Mouse (Mus musculus) spleen, postnatal 10 days (tissue): Measurements from ENCODE around the gene Sptbn4.

Source experiments
- DNase-seq, 2 experiments: peaks; one replicate each; pipeline ENCODE4 v3.0.0; 2021 to 2022; ENCODE audit warnings: low spot score in 2 of 2

Sptbn4 gene

DNA sequence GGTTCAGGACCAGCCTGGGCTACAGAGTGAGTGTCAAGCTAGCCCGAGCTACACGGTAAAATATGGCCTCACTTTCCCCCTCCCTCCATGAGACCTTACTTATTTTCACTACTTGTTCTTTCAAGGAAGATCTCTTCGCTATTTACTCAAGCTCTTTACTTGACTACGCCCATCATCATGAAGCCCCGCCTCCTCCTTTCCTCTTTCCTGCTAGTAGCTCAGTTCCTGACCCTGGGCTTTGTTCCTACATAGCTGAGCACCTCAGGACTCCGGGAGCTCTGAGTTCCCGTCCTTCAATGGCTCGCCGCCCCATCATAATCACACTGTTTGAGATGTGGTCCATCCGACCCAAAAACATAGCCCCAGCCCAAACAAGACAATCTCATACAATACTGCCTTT, 14.1 kb downstream of the Sptbn4 start:
- DNase-seq = no peak

DNA sequence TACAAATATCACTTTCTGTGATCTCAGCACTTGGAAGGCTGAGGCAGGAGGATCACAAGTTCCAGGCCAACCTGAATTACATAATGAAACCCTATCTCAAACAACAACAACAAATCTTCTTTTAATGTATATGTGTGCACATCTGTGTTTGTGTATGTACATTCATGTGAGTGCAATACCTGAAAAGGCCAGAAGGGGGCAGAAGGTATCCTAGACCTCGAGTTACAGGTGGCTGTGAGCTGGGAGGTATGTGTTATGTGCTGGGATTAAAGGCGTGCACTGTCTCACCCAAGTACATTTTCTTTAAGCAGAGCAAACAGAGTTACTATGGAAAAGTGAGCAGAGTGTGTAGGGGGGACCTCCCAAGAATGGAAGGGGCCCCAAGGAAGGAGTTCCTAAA, 18.4 kb downstream of the Sptbn4 start:
- DNase-seq = no peak

DNA sequence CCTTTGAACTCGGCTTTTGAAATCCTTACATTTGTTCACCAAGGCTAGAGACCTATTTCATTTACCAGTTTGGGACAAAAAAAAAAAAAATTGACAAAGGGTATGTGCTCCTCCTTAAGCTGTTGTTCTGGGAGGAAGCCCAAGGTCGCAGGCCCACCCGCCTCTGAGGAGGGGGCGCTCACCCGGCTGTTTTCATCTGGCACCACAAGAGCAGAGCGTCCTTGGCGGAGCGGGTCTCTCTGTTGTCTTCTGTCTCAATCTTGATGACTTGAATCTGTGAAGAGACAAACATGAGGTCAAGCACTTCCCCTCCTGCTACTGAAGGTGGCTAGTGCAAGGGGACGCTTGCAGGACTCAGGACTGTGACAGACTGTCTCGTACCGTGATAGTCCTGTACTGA, 19.5 kb downstream of the Sptbn4 start:
- DNase-seq = no peak

DNA sequence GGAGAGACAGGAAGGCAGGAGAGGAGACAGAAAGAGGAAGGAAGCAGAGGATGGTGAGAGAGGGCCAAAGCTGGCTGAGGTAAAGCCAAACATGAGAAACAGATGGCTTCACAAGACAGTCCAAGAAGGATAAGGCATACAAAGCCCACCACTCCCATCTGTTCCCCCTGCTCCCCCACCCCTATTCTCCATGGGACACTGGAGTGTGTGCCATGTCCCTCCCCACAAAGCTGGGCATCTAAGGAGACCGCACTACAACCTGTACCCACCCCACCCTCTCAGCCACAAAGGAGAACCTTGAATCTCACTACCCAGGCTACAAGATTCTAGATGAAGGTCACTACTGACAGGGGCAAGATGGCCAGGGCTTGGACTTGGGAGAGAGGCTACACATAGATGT, 20.1 kb downstream of the Sptbn4 start:
- DNase-seq = no peak

DNA sequence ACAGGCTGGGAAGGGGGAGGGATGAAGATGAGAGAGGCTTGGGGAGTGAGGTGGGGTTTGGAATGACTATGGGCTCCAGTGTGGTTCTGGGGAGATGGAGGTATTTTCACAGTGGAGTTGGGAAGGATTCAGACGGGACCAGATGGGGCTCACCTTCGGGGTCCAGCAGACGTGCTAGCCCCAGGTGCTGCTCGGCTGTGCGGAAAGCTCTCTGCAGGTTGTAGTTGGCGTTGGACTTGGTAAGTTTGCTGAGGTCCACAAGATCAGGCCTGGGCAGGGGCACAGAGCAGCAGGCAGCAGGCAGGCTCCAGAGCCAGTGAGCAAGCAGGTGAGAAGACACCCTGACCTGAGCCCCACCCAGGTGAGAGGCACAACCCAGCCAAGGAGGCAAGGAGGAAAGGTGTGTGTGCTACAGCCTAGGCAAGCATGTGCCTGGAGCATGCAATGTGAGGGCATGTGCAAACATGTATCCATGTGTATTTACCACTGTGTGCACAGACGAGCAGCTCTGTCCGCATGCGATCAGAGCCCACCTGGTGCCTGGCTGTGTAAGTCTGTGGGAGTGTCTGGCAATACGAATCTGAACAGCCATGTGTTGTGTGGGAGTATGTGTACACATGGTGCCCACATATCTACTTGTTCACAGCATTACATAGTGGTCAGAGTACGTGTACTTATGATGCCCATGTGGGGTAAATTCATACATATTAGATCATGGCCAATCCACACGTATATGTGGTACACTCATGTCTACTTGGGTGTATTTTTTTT, 23.7 kb downstream of the Sptbn4 start:
- no peak for DNase-seq

DNA sequence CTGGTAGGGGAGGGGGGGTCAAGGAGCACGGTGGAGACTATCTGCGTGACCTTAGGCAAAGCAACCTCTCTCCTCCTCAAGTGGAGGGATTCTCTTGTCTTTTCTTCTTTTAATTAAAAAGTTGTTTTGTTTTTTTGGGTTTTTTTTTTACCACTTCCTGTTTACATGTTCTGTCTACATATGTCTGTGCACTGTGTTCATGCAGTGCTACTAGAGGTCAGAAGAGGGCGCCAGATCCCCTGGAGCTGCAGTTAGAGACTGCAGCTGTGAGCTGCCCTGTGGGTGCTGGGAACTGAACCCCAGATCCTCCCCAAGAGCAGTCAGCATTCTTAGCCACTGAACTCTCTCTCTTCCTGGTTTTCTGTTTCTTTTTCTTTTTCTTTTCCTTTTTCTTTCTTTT, 28.4 kb downstream of the Sptbn4 start:
- DNase-seq = no peak

DNA sequence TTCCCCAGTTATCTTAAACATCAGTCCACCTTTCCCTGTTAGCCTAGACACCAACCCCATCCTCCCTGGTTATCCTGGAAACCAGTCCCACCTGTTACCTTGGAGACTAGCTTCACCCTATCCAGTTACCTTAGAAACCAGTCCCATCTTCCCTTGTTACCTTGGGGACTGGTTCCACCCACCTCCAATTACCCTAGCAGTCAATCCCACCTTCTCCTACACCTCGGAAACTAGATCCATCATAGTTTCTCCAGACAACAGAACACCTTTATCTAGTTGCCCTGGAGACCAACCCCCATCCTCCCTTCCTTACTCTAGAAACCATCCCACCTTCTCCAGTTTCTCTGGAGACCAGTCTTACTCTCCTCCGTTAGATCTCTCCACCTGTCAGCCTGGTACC, 30.3 kb downstream of the Sptbn4 start:
- no peak for DNase-seq

DNA sequence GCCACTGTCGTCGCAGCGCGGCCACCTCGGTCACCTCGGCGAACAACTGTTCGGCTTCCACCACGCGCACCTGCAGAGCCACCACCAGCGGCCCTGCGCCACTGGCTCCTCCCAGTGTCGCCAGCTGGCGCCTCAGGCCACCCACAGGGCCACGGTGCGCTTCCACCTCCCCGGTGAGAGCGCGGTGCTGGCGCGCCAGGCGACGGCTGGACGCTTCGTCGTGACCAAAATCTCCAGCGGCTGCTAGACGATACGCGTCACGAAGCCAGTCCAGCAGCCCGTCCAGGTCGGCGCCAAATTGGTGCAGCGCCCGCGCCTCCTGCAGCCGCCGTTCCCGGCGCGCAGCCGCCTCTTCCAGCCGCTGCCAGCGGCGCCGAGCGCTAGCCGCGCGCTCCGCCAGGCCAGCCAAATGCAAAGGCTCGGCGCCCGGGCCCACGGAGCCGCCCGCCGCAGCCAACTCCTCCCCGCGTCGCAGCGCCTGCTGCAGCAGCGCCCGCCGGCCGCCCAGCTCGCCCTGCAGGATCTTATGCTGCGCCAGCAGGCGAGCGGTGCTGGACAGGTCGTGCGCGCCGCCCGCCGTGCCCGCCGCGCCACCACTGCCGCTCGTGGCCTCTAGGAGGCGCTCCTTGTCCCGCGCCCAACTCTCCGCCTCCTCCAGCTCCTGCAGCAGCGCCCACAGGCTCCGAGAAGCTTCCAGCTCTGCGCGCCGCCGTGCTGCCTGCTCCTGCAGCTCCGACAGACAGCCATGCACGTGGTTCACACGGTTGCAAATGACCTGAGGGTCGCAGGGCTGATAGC, 38.9 kb downstream of the Sptbn4 start:
- DNase-seq = peak; percentile 64 to 73

DNA sequence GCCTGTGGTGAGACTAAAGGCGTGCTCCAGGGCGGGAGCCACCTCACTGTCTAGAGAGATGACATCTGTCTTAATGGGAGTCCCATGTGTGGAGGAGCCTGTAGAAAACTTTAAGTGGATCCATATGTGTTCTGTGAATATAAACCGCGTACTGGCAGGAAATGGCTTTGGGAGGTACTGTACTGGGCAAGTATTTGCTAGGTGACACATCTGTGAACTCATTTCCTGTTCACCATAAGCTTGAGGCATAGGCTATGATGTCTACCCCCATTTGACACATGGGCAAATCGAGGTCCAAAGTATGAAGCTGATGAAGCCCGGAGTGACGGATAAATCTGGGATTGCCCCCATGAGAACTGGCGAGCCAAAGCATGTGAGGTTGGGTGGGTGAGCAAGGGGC, 39.7 kb downstream of the Sptbn4 start:
- DNase-seq = no peak

DNA sequence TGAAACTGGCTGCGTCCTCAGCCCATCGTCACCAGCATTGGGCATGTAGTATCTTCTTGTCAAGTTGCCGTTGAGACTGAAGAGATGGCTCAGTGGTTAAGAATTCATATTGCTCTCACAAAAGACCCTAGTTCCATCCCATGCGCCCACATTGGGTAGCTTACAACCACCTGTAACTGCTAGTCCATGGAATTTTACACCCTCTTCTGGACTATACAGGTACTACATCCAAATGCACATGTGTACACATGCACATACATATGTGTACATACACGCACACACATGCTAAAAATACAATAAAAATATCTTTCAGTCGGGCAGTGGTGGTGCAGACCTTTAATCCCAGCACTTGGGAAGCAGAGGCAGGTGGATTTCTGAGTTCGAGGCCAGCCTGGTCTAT, 41.0 kb downstream of the Sptbn4 start:
- no peak for DNase-seq

DNA sequence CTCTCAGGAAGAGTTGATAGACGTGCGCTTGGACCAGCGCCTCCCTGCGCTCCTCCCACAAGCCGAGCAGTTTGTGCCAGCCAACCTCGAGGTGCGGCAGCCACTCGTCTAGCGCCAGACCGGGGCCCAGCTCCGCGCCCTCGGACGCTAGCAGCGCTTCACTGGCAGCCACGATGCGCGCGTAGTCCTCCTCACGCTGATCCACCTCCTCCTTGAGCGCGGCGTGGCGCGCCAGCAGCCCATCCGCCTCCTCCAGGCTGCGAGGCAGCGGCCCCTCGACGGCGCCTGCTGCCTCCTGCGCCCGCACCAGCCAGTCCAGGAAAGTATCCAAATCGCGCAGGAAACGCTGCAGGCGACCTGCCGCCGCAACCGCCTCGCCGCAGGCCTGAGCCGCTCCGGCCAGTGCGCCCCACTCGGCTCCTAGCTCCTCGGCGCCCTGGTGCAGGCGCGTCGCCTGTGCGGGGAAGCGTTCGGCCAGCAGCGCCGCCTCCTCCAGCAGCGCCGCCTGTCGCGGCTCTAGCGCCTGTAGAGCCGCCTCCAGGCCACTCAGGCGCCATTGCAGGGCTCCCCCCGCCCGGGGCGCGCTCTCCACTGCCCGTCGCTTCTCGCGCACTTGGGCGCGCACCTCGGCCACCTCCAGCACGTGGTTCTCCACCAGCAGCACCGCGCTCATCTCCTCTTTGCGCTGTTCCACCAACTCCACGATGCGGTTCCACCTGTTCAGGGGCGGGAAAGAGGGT, 43.1 kb downstream of the Sptbn4 start:
- DNase-seq = no peak

DNA sequence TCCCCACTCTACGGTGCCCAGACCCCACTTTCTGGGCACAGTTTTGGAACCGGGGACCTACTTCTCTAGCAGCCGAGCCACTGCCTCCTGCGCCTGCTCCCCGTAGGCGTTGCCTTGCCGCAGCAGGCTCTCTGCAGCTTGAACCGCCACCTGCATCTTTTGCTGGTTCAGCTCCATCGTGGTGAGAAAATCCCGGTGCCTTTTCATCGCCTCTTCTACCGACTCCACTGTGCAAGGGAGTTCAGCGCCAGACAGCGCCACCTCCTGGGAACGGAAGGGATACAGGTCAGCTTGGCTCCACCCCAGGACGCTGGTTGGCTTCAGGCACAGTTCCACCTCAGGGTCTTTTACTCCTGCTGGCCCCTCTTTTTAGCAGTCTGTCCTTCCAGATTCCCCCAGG, 44.8 kb downstream of the Sptbn4 start:
- DNase-seq = peak; percentile 40 to 76

DNA sequence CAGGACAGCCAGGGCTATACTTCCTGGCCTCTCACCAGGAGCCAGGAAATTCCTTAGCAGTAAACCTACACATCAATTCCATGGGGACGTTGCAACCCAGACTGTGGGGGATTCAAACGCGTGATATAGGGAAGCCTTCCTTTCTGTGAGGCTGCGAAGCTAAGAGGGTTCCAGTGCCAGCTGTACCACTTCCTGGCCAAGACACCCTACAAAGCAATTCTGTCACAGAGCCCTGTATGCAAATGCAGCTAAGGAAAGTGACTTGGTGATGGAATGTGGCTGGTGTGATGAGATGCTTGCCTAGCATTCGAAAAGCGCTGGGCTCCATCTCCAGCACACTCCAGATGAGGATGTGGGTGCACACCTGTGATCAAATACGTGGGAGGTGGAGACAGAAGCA, 46.9 kb downstream of the Sptbn4 start:
- DNase-seq = no peak

DNA sequence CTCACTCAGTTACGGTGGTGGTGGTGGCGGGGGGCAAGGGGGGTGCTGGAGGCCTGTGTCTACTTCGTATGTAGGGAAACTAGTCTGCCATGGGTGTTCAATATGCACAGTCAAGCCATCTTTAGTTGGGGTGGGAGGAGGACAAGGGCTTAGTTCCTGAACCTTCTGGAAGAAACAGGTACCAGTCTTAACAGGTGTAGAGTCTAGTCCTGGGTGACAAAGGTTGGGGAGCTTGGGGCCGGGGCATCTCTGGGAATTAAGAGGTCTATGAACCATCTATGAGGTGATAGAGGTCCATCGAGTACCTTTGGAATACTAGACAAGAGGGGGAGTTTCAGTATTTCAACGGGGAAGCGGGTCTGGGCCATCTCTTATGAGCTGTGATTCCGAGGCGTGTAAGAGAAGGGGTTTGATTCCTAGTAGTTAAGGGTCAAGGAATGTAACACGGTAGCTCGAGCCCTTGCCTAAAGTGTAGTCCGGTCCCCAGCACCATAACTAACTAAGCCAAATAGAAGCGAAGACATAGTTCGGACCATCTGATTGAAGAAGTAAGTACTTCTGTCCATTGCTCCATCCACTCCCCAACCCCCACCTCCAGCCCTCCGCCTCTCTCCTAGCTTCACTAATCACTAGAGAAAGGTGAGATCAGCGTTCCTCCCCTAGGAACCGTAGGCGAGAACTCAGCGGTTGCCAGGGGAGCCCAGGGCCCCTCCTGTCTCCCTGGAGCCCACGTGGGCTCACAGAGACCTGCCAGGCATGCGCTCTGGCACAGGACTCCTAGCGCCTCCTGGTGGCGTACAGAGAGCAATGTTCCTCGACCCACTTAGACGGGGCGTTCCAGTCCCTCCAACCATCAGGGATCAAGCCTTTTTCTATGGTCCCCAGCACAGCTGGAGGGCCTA, 50.2 kb downstream of the Sptbn4 start:
- DNase-seq = peak in 1 of 2 experiments; percentile 60

DNA sequence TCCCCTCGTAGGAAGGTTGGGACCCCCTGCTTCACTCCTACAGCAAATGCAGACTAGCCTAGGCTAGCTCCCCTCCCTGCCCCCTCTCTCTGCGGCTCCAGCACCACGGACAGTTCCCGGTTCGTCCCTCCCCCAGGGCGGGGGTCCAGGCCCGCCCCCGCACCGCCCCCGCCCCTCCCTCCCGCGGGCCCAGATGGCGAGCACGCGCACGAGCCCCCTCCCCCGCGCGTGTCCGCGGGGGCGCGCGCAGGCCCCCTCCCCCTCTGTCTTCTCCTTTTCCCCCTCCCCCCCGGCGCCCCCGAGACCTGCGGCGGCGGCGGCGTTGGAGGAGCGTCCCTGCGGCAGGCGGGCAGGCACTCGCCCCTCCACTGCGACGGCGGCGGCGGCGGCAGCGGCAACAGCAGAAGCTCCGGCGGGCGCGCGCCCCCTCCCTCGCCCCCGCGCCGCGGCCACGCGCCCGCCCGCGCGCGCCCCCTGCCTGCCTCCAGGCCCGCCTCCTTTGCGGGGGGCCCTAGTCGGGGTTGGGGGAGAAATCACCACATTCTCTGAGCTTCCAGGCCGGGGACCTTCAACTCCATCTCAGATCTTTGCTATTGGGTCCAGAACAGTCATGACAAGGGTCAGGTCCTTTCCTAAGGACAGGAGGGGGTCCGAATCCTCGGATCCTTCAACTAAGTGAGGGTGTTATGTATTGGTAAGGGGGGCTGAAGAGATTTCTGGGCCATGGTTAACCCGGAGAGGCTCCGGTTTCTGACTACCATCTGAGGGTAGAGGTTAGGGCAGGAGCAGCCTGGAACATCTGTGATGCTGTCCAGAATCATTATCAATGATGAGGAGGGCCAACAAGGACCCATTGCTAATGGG, 51.1 kb downstream of the Sptbn4 start:
- peak in 1 of 2 experiments; percentile 42 for DNase-seq

DNA sequence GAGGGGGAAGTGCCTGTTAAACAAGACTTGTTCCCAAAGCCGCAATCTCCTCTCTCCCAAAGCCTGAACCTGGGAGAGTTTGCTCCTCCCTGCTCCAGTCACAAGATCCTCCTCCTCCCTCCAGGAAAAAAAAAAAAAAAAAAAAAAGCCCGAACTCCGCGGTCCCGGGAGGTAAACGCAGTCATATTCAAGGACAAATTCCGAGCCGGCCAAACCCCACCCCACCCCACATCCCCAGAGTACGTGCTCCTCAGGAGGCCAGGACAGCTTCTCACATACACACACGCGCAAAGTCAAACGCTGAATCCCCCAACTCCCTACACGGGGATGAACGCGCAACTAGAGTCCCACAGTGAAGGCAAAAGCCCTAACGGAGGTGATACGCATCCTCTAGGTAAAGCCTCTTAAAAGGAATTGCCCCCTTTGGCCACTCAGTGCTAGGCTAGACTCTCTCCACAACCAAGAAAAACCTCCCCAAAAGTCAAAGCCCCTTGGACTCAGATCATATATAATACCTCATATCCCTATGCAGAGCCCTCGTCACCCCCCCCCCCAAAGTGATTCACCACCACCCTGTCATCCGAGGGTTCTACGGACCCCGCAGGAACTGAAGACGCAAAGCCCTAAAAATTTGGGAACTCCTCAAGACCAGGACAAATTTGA, 51.8 kb downstream of the Sptbn4 start:
- no peak for DNase-seq

DNA sequence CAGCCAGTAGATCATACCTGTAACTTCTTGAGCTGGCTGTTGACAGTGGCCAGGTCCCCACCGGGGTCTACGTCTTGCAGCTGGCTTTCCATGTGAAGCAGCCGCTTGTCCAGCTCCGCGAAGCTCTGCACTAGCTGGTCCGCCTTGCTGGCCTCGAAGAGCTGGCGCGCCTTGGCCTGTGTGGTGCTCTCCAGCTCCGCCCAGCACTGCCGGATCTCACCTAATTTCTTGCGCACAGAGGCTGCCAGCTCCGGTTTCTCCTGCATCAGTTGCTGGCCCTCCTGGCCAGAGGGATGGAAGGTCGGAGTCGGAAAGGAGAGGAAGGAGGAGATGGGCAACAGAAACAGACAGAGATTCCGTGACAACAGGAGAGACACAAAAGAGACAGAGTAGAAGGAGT, 56.1 kb downstream of the Sptbn4 start:
- no peak for DNase-seq

DNA sequence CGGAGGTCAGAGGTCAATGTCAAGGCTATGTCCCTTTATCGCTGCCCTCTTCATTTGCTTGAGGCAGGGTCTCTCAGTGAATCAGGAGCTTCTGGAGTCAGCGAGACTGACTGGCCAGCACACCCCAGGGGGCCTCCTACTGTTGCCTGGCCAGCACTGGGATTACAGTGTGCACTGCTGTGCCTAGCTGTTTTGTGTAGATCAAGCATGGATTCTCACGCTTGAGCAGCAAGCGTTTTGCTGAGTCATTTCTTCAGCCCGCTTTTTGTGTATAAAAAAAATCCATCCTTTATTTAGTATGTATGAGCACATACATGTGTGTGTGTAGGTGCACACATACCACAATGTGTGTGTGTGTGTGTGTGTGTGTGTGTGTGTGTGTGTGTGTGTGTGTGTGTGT, 58.3 kb downstream of the Sptbn4 start:
- no peak for DNase-seq

DNA sequence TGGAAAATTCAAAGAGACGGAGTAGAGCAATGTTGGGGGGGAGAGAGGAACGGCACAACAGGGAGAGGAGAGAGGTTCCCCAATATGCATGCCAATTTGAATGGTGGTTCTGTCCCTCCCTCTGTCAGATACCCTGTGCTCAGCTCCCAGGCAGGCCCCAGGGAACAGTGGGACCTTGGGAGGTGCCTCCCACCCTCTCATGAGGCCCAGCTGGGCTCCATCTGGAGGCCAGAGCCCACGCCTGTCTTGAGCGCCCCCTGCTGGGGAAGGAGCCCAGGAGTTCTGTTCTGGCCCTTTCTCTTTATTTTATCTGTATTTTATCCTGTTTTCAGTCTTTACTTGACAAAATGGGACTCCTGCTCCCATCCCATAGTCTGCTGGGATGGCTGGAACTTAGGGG, 62.8 kb downstream of the Sptbn4 start:
- DNase-seq = peak; percentile 61 to 86

DNA sequence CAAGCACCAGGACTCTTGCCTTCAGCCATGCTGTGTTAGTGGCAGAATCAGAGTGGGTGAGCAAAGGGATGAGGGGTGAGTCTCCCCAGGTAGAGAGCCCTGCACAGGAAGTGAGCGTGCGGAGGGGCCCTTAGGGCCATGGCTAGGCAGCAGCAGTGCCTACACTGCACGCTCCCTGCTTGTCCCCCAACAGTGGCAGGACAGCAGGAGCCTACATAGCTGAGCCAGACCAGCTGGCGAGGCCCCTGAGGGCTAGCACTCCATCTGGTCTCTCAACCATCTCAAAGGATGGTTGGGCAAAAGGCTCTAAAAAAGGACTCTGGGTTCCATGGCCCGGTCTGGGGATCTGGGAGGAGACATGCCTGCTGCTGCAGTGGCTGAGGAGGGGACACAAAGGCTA, 63.4 kb downstream of the Sptbn4 start:
- DNase-seq = no peak
